Mouse (Mus musculus) ovary, postnatal 14 days (tissue): ENCODE data around the gene Kif13a.

Source experiments
- DNase-seq: peaks from one replicate; pipeline ENCODE4 v3.0.0; 2022; ENCODE audit warnings: low spot score

The Kif13a gene

GRCm38 (mm10) chr13:46929719-46930658 lies at the start of gene Kif13a:
Gene Kif13a (minus strand): TSS chr13:46929867.
- DNase-seq, result peak; percentile 75

GRCm38 (mm10) chr13:46976532-46976931 lies 46.9 kb upstream of the Kif13a start:
- no peak for DNase-seq

- DNase-seq, result no peak
Observed at GRCm38 (mm10) chr13:46975930-46976329, 46.3 kb upstream of the Kif13a start.

- no peak for DNase-seq
Observed at GRCm38 (mm10) chr13:46975031-46975551, 45.4 kb upstream of the Kif13a start.

GRCm38 (mm10) chr13:46970286-46970945 lies 40.7 kb upstream of the Kif13a start:
- DNase-seq, result no peak

- DNase-seq, result no peak
Observed at GRCm38 (mm10) chr13:46968626-46969025, 39.0 kb upstream of the Kif13a start.

GRCm38 (mm10) chr13:46967308-46967707 lies 37.6 kb upstream of the Kif13a start:
- no peak for DNase-seq

- no peak for DNase-seq
Observed at GRCm38 (mm10) chr13:46960878-46961474, 31.3 kb upstream of the Kif13a start.

- no peak for DNase-seq
Observed at GRCm38 (mm10) chr13:46959139-46959538, 29.5 kb upstream of the Kif13a start.

GRCm38 (mm10) chr13:46951212-46951611 lies 21.5 kb upstream of the Kif13a start:
- no peak for DNase-seq

GRCm38 (mm10) chr13:46949741-46950140 lies 20.1 kb upstream of the Kif13a start:
- DNase-seq, result no peak

- no peak for DNase-seq
Observed at GRCm38 (mm10) chr13:46948027-46948426, 18.4 kb upstream of the Kif13a start.

GRCm38 (mm10) chr13:46946041-46946440 lies 16.4 kb upstream of the Kif13a start:
- DNase-seq, result no peak

- DNase-seq, result no peak
Observed at GRCm38 (mm10) chr13:46945256-46945655, 15.6 kb upstream of the Kif13a start.

- no peak for DNase-seq
Observed at GRCm38 (mm10) chr13:46943294-46943693, 13.6 kb upstream of the Kif13a start.

- DNase-seq, result no peak
Observed at GRCm38 (mm10) chr13:46934116-46934515, 4.4 kb upstream of the Kif13a start.

- DNase-seq, result no peak
Observed at GRCm38 (mm10) chr13:46932846-46933245, 3.2 kb upstream of the Kif13a start.

GRCm38 (mm10) chr13:46932049-46932448 lies 2.4 kb upstream of the Kif13a start:
- DNase-seq, result no peak

GRCm38 (mm10) chr13:46930659-46931046 lies 986 bp upstream of the Kif13a start:
- DNase-seq, result no peak

GRCm38 (mm10) chr13:46928961-46929691 lies 541 bp downstream of the Kif13a start:
- DNase-seq, result peak; percentile 39

- DNase-seq, result no peak
Observed at GRCm38 (mm10) chr13:46928404-46928803, 1.3 kb downstream of the Kif13a start.

GRCm38 (mm10) chr13:46925671-46926070 lies 4.0 kb downstream of the Kif13a start:
- no peak for DNase-seq
